Mouse (Mus musculus): Measurements from ENCODE around the gene Stac2. TPM values are rescaled to one million over a fixed set of nuclear protein-coding genes. Genes with fewer than 3 reads are reported as not detected.

The Stac2 gene
- polyA plus RNA-seq, 1 experiment from 2014 or later, result 0.11 TPM

DNA sequence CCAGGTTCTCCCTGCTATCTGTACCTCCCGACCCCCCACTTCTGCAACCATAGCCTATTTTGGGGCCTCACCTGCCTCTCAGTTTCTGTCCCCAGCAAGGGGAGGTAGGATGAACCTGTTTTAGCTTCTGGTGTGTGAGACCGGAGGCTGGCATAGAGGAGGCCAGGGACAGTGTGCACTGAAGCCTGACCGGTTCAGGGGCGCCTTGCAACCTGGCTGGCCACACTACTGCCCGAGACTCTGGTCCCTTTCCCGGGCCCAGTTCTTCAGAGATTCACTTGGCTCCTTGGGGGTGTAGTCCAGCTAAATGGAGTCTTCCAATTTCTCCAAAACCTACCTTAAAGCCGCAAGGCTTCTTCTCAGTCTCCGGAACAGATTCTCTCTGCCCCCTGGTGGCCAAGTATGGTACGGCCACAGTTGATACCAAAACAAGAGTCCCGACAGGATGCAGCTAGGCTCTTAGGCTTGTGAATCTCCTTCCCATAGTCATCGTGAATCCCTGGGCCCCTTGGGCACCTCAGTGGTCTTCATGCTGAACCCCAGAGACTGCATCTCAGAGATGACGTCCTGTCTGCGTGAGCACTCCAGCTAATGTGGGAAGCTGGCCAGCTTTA is 22.0 kb upstream of the Stac2 start:
- Histone ChIP-seq H3K9ac (ENCODE audit: low read length) (no peak overlapping the region), H3K4me2 (ENCODE audit: low read depth, low read length) (no peak overlapping the region), H3K9me3 (ENCODE audit: control insufficient read depth, low read length) (no peaks in the 10 kb centered on the region), H3K4me1 (replicated peaks; ENCODE audit: control insufficient read depth, insufficient read depth, low read length) (no peaks in the 10 kb centered on the region), H3K36me3 (ENCODE audit: control insufficient read depth, insufficient read depth, low read length) (no peaks in the 10 kb centered on the region), H3K27ac (ENCODE audit: low read length) (no peak overlapping the region), H3K4me3 (ENCODE audit: low read length) (no peak overlapping the region), H3K27me3 (ENCODE audit: control insufficient read depth, insufficient read depth, low read depth, low read length) (no peaks in the 10 kb centered on the region)
- ATAC-seq (ENCODE audit: low read depth), result peak; percentile 57
- WGBS, result 16% methylated on average over 13 of the region's 13 CpGs

DNA sequence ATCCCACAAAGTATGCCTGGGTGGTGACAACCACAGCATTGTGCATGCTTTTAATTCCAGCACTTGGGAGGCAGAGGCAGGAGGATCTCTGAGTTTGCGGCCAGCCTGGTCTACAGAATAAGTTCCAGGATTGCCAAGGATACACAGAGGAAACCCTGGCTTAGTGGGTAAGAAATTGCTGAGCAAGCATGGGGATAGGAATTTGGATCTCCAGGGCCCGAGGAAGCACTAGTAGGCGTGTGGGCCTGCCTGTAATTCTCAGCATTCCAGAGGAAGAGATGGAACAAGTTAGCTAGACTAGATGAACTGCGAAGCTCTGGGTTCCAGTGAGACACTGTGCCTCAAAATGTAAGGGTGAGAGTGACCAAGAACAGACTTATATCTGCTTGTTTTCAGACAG is 20.2 kb upstream of the Stac2 start:
- WGBS, result 84% methylated on average over 4 of the region's 4 CpGs
- H3K9me3 ChIP-seq (ENCODE audit: control insufficient read depth, low read length), result no peaks in the 10 kb centered on the region
- no peak overlapping the region for H3K4me2 ChIP-seq (ENCODE audit: low read depth, low read length)
- no peak overlapping the region for H3K4me3 ChIP-seq (ENCODE audit: low read length)
- no peaks in the 10 kb centered on the region for H3K27me3 ChIP-seq (ENCODE audit: control insufficient read depth, insufficient read depth, low read depth, low read length)
- H3K27ac ChIP-seq (ENCODE audit: low read length), result no peak overlapping the region
- no peak overlapping the region for H3K9ac ChIP-seq (ENCODE audit: low read length)
- no peaks in the 10 kb centered on the region for H3K4me1 ChIP-seq (replicated peaks; ENCODE audit: control insufficient read depth, insufficient read depth, low read length)
- no peaks in the 10 kb centered on the region for H3K36me3 ChIP-seq (ENCODE audit: control insufficient read depth, insufficient read depth, low read length)
- ATAC-seq (ENCODE audit: low read depth), result no peak

DNA sequence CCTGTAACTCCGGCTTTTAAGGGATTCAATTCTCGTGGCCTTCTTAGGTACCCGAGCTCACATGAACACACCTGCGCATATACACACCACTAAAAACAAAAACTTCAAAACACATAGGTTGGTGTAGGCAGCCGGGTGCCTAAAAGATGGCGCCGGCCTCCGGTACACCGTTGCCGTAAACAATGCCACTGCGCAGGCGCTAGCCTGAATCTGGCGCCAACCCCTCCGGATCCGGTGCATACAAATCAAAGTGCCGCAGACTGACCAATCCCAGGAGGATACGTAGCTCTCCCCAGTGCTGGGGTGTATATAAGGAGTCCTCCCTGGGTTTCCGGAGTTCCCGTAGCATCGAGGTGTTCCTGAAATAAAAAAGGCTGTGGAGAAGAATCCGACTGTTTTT is 14.0 kb upstream of the Stac2 start:
- H3K9ac ChIP-seq (ENCODE audit: low read length), result no peak overlapping the region
- no peak overlapping the region for H3K4me3 ChIP-seq (ENCODE audit: low read length)
- no peak overlapping the region for H3K27ac ChIP-seq (ENCODE audit: low read length)
- H3K36me3 ChIP-seq (ENCODE audit: control insufficient read depth, insufficient read depth, low read length), result no peaks in the 10 kb centered on the region
- no peaks in the 10 kb centered on the region for H3K27me3 ChIP-seq (ENCODE audit: control insufficient read depth, insufficient read depth, low read depth, low read length)
- peaks cover 7% of the 10 kb centered on the region for H3K9me3 ChIP-seq (ENCODE audit: control insufficient read depth, low read length)
- 93% methylated on average over 21 of the region's 21 CpGs for WGBS
- no peaks in the 10 kb centered on the region for H3K4me1 ChIP-seq (replicated peaks; ENCODE audit: control insufficient read depth, insufficient read depth, low read length)
- H3K4me2 ChIP-seq (ENCODE audit: low read depth, low read length), result no peak overlapping the region
- no peak for ATAC-seq (ENCODE audit: low read depth)

DNA sequence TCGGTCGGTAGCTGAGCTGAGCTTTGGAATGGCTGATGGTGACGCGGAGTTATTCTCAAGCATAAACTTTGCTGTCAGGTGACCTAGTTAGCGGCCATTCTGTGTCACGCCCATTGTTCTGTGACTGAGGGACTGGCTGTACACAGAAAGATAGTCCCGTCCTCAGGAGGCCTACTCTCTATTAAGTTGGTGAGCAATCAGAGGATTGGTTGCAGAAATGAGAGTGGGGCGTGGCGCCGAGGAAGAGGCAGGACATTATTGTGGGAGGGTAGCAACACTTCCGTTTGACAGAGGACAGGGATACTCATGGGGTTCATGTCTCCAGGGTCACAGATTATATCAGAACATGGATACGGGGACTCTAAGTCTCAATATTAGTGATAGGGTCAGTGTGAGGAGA is 12.9 kb upstream of the Stac2 start:
- WGBS, result 89% methylated on average over 12 of the region's 12 CpGs
- no peaks in the 10 kb centered on the region for H3K36me3 ChIP-seq (ENCODE audit: control insufficient read depth, insufficient read depth, low read length)
- no peak for ATAC-seq (ENCODE audit: low read depth)

DNA sequence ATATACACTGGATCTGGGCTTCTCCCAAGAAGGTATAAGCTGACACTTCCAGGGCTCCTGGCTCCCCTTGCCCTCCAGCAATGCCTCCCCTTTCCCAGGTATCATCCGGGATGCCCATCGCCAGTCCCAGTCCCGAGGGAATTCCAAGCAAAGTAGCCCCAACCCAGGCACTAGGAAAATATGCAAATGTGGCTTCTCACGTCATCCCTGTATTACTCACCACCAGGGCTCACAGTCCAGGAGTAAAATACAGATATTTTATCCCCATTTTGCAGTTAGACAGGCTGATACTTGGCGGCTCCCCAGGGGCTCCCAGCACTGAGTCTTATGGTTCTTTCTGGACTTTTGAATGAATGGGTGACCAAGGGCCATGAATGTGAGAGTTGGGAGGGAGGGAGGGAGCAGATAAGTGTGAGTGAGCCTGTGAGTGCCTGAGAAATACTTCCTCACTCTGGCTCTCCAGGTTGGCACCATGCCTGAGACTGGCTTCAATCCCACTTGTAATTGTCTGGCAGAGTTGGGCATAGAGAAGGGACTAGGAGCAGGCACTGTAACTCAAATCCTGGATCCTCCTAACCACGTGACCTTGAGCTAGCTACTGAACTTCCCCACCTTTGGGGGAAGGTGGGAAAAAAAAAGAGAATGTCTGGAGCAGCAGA is 8.8 kb upstream of the Stac2 start:
- Histone ChIP-seq H3K27ac (ENCODE audit: low read length) (no peak overlapping the region), H3K9me3 (ENCODE audit: control insufficient read depth, low read length) (peaks cover 3% of the 10 kb centered on the region), H3K9ac (ENCODE audit: low read length) (no peak overlapping the region), H3K4me1 (replicated peaks; ENCODE audit: control insufficient read depth, insufficient read depth, low read length) (no peaks in the 10 kb centered on the region), H3K4me2 (ENCODE audit: low read depth, low read length) (no peak overlapping the region), H3K4me3 (ENCODE audit: low read length) (no peak overlapping the region), H3K27me3 (ENCODE audit: control insufficient read depth, insufficient read depth, low read depth, low read length) (no peaks in the 10 kb centered on the region), H3K36me3 (ENCODE audit: control insufficient read depth, insufficient read depth, low read length) (no peaks in the 10 kb centered on the region)
- 41% methylated on average over 6 of the region's 6 CpGs for WGBS
- peak; percentile 35; the same call in 1 of the 2 replicates for ATAC-seq (ENCODE audit: low read depth)

More for the DNA sequence above, 12.9 kb upstream of the Stac2 start:
- Histone ChIP-seq H3K4me2 (ENCODE audit: low read depth, low read length) (no peak overlapping the region), H3K4me3 (ENCODE audit: low read length) (no peak overlapping the region), H3K27me3 (ENCODE audit: control insufficient read depth, insufficient read depth, low read depth, low read length) (no peaks in the 10 kb centered on the region), H3K27ac (ENCODE audit: low read length) (no peak overlapping the region), H3K9me3 (ENCODE audit: control insufficient read depth, low read length) (peaks cover 7% of the 10 kb centered on the region), H3K9ac (ENCODE audit: low read length) (no peak overlapping the region), H3K4me1 (replicated peaks; ENCODE audit: control insufficient read depth, insufficient read depth, low read length) (no peaks in the 10 kb centered on the region)

DNA sequence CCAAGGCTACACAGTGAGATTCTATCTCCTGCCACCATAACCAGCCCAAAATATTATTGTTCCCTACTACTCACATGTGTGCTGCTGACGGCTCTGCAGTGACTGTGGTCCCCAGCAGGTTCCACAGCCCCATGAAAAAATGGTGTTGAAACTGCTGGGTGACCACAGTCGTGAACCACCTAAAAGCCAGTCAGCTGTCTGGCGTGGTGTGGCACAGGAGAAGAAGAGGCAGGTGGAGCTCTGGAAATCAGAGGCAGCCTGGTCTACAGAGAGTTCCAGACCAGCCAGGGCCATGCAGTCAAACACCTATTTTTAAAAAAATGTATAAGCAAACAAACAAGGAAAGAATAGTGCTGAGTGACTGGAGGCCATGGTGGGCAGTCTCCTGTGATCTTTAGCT is 8.2 kb upstream of the Stac2 start:
- Histone ChIP-seq H3K4me3 (ENCODE audit: low read length) (no peak overlapping the region), H3K27ac (ENCODE audit: low read length) (no peak overlapping the region), H3K4me2 (ENCODE audit: low read depth, low read length) (no peak overlapping the region), H3K9me3 (ENCODE audit: control insufficient read depth, low read length) (no peaks in the 10 kb centered on the region), H3K36me3 (ENCODE audit: control insufficient read depth, insufficient read depth, low read length) (no peaks in the 10 kb centered on the region), H3K27me3 (ENCODE audit: control insufficient read depth, insufficient read depth, low read depth, low read length) (no peaks in the 10 kb centered on the region; the same call in 1 of the 2 replicates), H3K4me1 (replicated peaks; ENCODE audit: control insufficient read depth, insufficient read depth, low read length) (no peaks in the 10 kb centered on the region), H3K9ac (ENCODE audit: low read length) (no peak overlapping the region)
- ATAC-seq (ENCODE audit: low read depth), result no peak
- WGBS, result 69% methylated on average over 3 of the region's 3 CpGs

DNA sequence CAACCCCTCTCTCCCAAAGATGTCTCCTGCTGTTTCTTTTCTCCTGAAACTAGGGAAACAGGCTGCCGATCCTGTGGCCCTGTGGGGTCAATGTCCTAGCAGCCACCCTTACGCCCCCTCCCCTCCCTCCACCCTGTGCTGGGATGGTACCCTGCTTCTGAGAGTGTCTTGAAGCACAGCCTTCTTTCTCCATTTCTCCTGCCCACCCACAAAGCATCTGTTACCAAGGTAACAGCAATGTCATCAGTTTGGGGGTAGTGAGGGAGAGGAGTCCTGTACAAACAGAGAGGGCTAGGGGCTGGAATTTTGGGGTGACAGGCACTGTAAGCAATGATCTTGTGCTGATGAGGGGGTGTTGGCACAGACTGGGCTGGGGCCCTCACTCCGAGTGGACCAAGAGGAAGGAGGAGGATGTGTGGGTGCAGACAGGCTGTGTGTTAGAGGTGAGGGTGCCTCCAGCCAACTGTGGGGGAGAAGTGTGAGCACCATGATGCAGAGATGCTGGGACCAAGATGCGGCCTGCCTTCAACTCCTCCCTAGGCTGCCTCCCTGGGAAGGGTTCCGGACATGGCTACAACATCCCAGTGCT is 6.9 kb upstream of the Stac2 start:
- no peaks in the 10 kb centered on the region for H3K36me3 ChIP-seq (ENCODE audit: control insufficient read depth, insufficient read depth, low read length)
- whole genome bisulfite sequencing, result 74% methylated on average over 5 of the region's 5 CpGs
- H3K27me3 ChIP-seq (ENCODE audit: control insufficient read depth, insufficient read depth, low read depth, low read length), result no peaks in the 10 kb centered on the region; the same call in 1 of the 2 replicates
- ATAC-seq (ENCODE audit: low read depth), result no peak
- no peak overlapping the region for H3K4me2 ChIP-seq (ENCODE audit: low read depth, low read length)
- H3K4me3 ChIP-seq (ENCODE audit: low read length), result no peak overlapping the region
- H3K4me1 ChIP-seq (replicated peaks; ENCODE audit: control insufficient read depth, insufficient read depth, low read length), result no peaks in the 10 kb centered on the region
- no peak overlapping the region for H3K9ac ChIP-seq (ENCODE audit: low read length)
- H3K27ac ChIP-seq (ENCODE audit: low read length), result no peak overlapping the region
- no peaks in the 10 kb centered on the region for H3K9me3 ChIP-seq (ENCODE audit: control insufficient read depth, low read length)

DNA sequence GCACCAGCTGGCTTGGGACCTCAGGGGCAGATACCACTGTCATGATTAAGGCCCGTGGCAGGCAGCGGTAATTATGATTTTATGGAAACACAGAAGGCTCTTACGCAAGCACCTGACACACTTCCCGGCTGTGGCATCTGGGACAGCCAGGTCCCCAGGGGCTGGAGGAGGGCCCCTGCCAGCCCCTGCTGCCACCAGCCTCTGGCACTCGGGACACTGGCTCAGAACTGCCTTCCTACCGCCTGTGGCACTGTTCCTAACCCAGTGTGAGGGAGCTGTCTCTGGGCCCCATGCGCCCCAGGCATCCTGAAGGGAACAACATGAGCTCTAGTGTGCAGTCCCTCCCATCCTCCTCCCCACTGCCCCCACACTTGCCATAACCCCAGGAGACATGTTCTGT is 6.4 kb upstream of the Stac2 start:
- Histone ChIP-seq H3K4me3 (ENCODE audit: low read length) (no peak overlapping the region), H3K9ac (ENCODE audit: low read length) (no peak overlapping the region), H3K27ac (ENCODE audit: low read length) (no peak overlapping the region), H3K27me3 (ENCODE audit: control insufficient read depth, insufficient read depth, low read depth, low read length) (no peaks in the 10 kb centered on the region; the same call in 1 of the 2 replicates), H3K4me1 (replicated peaks; ENCODE audit: control insufficient read depth, insufficient read depth, low read length) (no peaks in the 10 kb centered on the region), H3K36me3 (ENCODE audit: control insufficient read depth, insufficient read depth, low read length) (no peaks in the 10 kb centered on the region), H3K9me3 (ENCODE audit: control insufficient read depth, low read length) (no peaks in the 10 kb centered on the region), H3K4me2 (ENCODE audit: low read depth, low read length) (no peak overlapping the region)
- WGBS, result 55% methylated on average over 7 of the region's 7 CpGs
- ATAC-seq (ENCODE audit: low read depth), result no peak

DNA sequence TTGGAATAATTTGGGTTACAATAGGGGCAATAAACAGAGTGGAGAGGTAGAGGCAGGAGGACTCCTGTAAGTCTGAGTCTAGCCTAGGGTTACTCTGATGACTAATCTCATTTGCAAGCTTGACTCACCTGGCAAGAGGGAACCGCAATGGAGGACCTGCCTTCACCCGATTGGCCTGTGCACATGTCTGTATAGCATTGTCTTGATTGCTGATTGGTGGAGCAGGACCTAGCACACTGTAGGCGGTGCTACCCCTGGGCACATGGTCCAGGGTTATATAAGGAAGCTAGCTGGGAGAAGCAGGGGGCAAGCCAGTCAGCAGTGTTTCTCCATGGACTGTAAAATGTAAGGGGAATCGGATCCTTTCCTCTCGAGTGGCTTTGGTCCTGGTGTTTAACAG is 4.7 kb upstream of the Stac2 start:
- H3K9ac ChIP-seq (ENCODE audit: low read length), result no peak overlapping the region
- H3K27me3 ChIP-seq (ENCODE audit: control insufficient read depth, insufficient read depth, low read depth, low read length), result peaks cover 12% of the 10 kb centered on the region
- no peaks in the 10 kb centered on the region for H3K9me3 ChIP-seq (ENCODE audit: control insufficient read depth, low read length)
- ATAC-seq (ENCODE audit: low read depth), result no peak
- H3K4me2 ChIP-seq (ENCODE audit: low read depth, low read length), result no peak overlapping the region
- H3K36me3 ChIP-seq (ENCODE audit: control insufficient read depth, insufficient read depth, low read length), result no peaks in the 10 kb centered on the region
- H3K4me1 ChIP-seq (replicated peaks; ENCODE audit: control insufficient read depth, insufficient read depth, low read length), result peaks cover 3% of the 10 kb centered on the region; the same call in 1 of the 2 replicates
- no peak overlapping the region for H3K27ac ChIP-seq (ENCODE audit: low read length)
- H3K4me3 ChIP-seq (ENCODE audit: low read length), result no peak overlapping the region
- 84% methylated on average over 5 of the region's 5 CpGs for WGBS
